Mouse (Mus musculus) gastrocnemius, postnatal 4 days (tissue): ENCODE data around the gene Rtbdn. TPM values are rescaled to one million over a fixed set of nuclear protein-coding genes. Genes with fewer than 3 reads are reported as not detected.

Experiments used
- DNase-seq, 2 experiments: peaks; one replicate each; pipeline ENCODE4 v3.0.0; 2021 to 2022; ENCODE audit warnings: low spot score in 2 of 2, mixed read lengths in 2 of 2
- microRNA-seq: library from miRNA; unstranded; fragments of <30 nt; microRNA quantifications from one replicate; pipeline ENCODE4 v1.2.0, GENCODE M21; 2021
- total RNA-seq, 2 experiments: library from RNA; stranded (reverse); gene quantifications; 2 replicates each; pipeline ENCODE4 v1.2.3; 2021

Rtbdn gene
- total RNA-seq, 2 experiments from 2014 or later = not detected

DNA sequence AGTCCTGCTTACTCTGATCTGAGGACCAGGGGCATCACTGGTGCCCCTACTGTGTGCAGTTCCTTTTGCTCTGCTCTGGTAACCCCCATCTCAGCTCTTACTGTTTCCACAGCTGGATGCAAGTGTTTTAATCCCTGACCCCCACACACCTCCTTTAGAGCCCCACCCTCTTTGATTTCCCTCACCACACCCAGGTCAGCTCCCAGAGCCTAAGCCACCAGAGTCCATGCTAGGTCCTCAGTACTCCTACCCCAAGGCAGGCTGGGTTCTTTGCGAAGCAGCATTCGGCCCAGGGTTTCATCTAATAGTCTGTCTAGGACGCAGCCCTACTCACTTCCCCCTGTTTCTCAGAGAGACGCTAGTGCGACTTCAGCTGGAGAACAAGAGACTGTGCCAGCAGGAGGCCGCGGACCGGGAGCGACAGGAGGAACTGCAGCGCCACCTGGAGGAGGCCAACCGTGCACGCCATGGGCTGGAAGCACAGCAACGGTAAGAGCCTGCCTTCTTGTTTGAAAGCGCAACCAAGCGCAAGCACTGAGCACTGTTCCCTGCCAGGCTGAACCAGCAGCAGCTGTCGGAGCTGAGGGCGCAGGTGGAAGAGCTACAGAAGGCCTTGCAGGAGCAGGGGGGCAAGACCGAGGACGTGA, 51.0 kb downstream of the Rtbdn start:
- DNase-seq = peak; percentile 82 to 91

Small RNA genes lying within 50 kb of the gene (microRNA-seq; reads per million reads assigned to microRNA genes)
- not detected for gene Gm24197

Other genes starting within 250 kb of the Rtbdn start
- gene Lyl1, start 245.5 kb upstream of the Rtbdn start, total RNA-seq = 1 to 10 TPM; 6.0 to 7.1 TPM
- gene G430095P16Rik, start 224.0 kb upstream of the Rtbdn start, total RNA-seq = 10 to 100 TPM in 1 of 2 experiments, 1 to 10 TPM in 1; 7.8 to 10.2 TPM
- 100 to 1,000 TPM; 517 to 591 TPM for gene Nfix, start 146.6 kb upstream of the Rtbdn start, total RNA-seq
- 1 to 10 TPM; 6.3 to 6.8 TPM for gene Dand5, start 124.2 kb upstream of the Rtbdn start, total RNA-seq
- gene Gadd45gip1, start 115.5 kb upstream of the Rtbdn start, total RNA-seq = 10 to 100 TPM; 33.3 to 36.0 TPM
- 100 to 1,000 TPM; 121 to 123 TPM for gene Rad23a, start 106.3 kb upstream of the Rtbdn start, total RNA-seq
- gene Calr, start 100.1 kb upstream of the Rtbdn start, total RNA-seq = 100 to 1,000 TPM; 339 to 368 TPM
- 10 to 100 TPM; 37.2 to 41.3 TPM for gene Farsa, start 90.0 kb upstream of the Rtbdn start, total RNA-seq
- 10 to 100 TPM; 15.3 to 18.0 TPM for gene Syce2, start 74.9 kb upstream of the Rtbdn start, total RNA-seq
- 10 to 100 TPM; 22.1 to 28.2 TPM for gene Gcdh, start 53.1 kb upstream of the Rtbdn start, total RNA-seq
- under 1 TPM in 1 of 2 experiments, not detected in 1; 0.67 TPM for gene Klf1, start 45.1 kb upstream of the Rtbdn start, total RNA-seq
- gene Dnase2a, start 38.4 kb upstream of the Rtbdn start, total RNA-seq = 1 to 10 TPM; 6.9 to 7.0 TPM
- gene Mast1, start 9.6 kb upstream of the Rtbdn start, total RNA-seq = under 1 TPM in 1 of 2 experiments, not detected in 1; 0.07 TPM
- gene Gm49661, start 22.4 kb downstream of the Rtbdn start, total RNA-seq = 1 to 10 TPM in 1 of 2 experiments, not detected in 1; 2.0 TPM
- 100 to 1,000 TPM; 317 to 327 TPM for gene Prdx2, start 22.6 kb downstream of the Rtbdn start, total RNA-seq
- 10 to 100 TPM; 38.7 to 45.2 TPM for gene Rnaseh2a, start 22.8 kb downstream of the Rtbdn start, total RNA-seq
- gene Junb, start 31.7 kb downstream of the Rtbdn start, total RNA-seq = 10 to 100 TPM in 1 of 2 experiments, 1 to 10 TPM in 1; 10.0 to 10.1 TPM
- gene Hook2, start 43.6 kb downstream of the Rtbdn start, total RNA-seq = 1 to 10 TPM; 3.5 to 4.5 TPM
- gene Best2, start 67.5 kb downstream of the Rtbdn start, total RNA-seq = not detected
- 10 to 100 TPM; 51.7 to 56.5 TPM for gene Asna1, start 78.3 kb downstream of the Rtbdn start, total RNA-seq
- 100 to 1,000 TPM; 126 to 127 TPM for gene Trir, start 79.8 kb downstream of the Rtbdn start, total RNA-seq
- 10 to 100 TPM; 42.8 to 46.7 TPM for gene Tnpo2, start 89.9 kb downstream of the Rtbdn start, total RNA-seq
- 10 to 100 TPM; 10.6 to 12.9 TPM for gene Fbxw9, start 113.1 kb downstream of the Rtbdn start, total RNA-seq
- not detected for gene Gm5741, start 121.0 kb downstream of the Rtbdn start, total RNA-seq
- 10 to 100 TPM; 28.7 to 29.4 TPM for gene Dhps, start 124.8 kb downstream of the Rtbdn start, total RNA-seq
- 10 to 100 TPM; 46.0 to 49.7 TPM for gene Wdr83os, start 133.7 kb downstream of the Rtbdn start, total RNA-seq
- 10 to 100 TPM; 17.5 to 18.4 TPM for gene Wdr83, start 134.3 kb downstream of the Rtbdn start, total RNA-seq
- 10 to 100 TPM; 28.0 to 30.2 TPM for gene Man2b1, start 136.3 kb downstream of the Rtbdn start, total RNA-seq
- gene Zfp791, start 176.1 kb downstream of the Rtbdn start, total RNA-seq = 1 to 10 TPM; 1.6 to 1.8 TPM
- not detected for gene Cks1brt, start 204.9 kb downstream of the Rtbdn start, total RNA-seq